Mouse (Mus musculus) hindbrain, postnatal 0 days (tissue): ENCODE measurements at regions not wholly inside any gene's neighbourhood (a gene's known extent, or its start where the extent isn't known, plus 50 kb on each side); places are given as distances from the start of the nearest gene placed in this dataset.
A peak's percentile ranks its signal among the peaks of the same experiment; 100 is the strongest.

Source experiments
- ATAC-seq: fragments of 200-750 bp; cut with Nextera tagmentation; 2 replicates; pipeline ENCODE4 v1.8.0; 2017; ENCODE audit warnings: mild to moderate bottlenecking, moderate TSS enrichment, moderate library complexity
- DNase-seq: peaks from one replicate; pipeline ENCODE4 v3.0.0-alpha.2; 2015; ENCODE audit warnings: low spot score
- H3K27ac ChIP-seq: fragments of 300-500 bp; sonication (generic); 2 replicates; pipeline ENCODE4 v1.5.1; 2014; ENCODE audit warnings: mild to moderate bottlenecking
- H3K27me3 ChIP-seq: fragments of 300-500 bp; sonication (generic); 2 replicates; pipeline ENCODE4 v1.6.1; 2014; ENCODE audit warnings: low read length, mixed read lengths; ENCODE audit not compliant: insufficient read depth
- H3K36me3 ChIP-seq: fragments of 300-500 bp; sonication (generic); 2 replicates; pipeline ENCODE4 v1.6.1; 2014; ENCODE audit warnings: low read length, mixed read lengths; ENCODE audit not compliant: insufficient read depth
- H3K4me1 ChIP-seq: fragments of 300-500 bp; sonication (generic); 2 replicates; pipeline ENCODE4 v1.6.1; 2014; ENCODE audit warnings: antibody characterized with exemption, low read length, mixed read lengths; ENCODE audit not compliant: insufficient read depth
- H3K4me2 ChIP-seq: fragments of 300-500 bp; sonication (generic); 2 replicates; pipeline ENCODE4 v1.6.1; 2014; ENCODE audit warnings: low read depth, mild to moderate bottlenecking, low read length, moderate library complexity, mixed read lengths
- H3K4me3 ChIP-seq: fragments of 300-500 bp; sonication (generic); 2 replicates; pipeline ENCODE4 v1.5.1; 2014; ENCODE audit warnings: low read length
- H3K9ac ChIP-seq: fragments of 300-500 bp; sonication (generic); replicated peaks from 2 replicates; pipeline ENCODE4 v1.6.1; 2014; ENCODE audit warnings: mild to moderate bottlenecking, low read length, moderate library complexity, mixed read lengths
- H3K9me3 ChIP-seq: fragments of 300-500 bp; sonication (generic); 2 replicates; pipeline ENCODE4 v1.6.1; 2016; ENCODE audit warnings: low read length, mixed read lengths
- CTCF ChIP-seq: IDR thresholded peaks from 2 replicates; pipeline ENCODE4 v1.5.1; 2016; ENCODE audit warnings: antibody characterized with exemption, control low read depth, low read depth
- WGBS: fragments of 180-500 bp; shearing (Covaris S2); extraction: QIAGEN DNeasy Blood & Tissue Kit; methylation state at CpG from one replicate; pipeline ENCODE4 v1.1.7; 2014; 5-methylcytosine and 5-hydroxymethylcytosine counted together

DNA sequence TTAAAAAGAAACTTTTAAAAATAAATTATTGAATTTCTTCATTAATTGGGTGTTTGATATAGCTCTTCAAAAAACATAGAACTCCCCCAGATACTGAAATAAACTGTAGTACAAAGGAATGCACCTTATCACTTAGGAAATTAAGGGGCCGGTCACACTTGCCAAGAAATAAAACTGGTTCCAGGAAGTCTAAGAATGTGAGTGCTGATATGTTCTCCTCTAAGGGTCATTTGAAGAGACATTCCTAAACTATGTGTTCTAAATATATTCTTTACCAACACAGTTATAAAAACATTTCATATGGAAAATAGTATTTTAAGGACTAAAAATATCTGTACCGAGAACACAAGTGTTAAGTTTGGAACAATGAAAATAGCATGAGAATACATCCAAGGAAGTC is 676.8 kb upstream of the Alcam start:
- no peaks in the 10 kb centered on the region for H3K9me3 ChIP-seq
- no peak overlapping the region for H3K4me3 ChIP-seq
- no peaks in the 10 kb centered on the region for H3K36me3 ChIP-seq
- no peak overlapping the region for H3K4me2 ChIP-seq
- no peak for TF ChIP-seq CTCF
- no peak overlapping the region for H3K9ac ChIP-seq
- H3K27me3 ChIP-seq: no peaks in the 10 kb centered on the region
- ATAC-seq: no peak
- no peak for DNase-seq
- 87% methylated on average over 2 of the region's 2 CpGs for WGBS
- H3K27ac ChIP-seq: no peak overlapping the region
- no peaks in the 10 kb centered on the region for H3K4me1 ChIP-seq

DNA sequence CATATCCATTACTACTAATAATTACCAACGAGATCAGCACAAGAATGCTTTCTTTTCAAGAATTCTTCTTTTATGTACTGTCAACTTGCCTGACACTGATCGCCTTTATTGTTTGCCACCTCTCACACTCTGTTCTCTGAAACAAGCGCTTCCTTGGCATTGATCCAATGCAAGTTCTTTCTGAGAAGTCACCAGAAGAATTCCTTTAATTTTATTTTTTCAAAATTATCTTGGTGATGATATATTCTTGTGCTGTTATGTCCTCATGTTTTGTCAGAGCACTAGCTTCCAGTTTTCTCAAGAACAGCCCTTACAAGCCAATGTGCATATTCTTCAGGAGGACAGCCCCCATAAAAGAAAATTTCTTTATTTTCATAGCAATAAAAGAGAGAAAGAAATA is 654.9 kb upstream of the Alcam start:
- no peak for TF ChIP-seq CTCF
- no peaks in the 10 kb centered on the region for H3K4me1 ChIP-seq

DNA sequence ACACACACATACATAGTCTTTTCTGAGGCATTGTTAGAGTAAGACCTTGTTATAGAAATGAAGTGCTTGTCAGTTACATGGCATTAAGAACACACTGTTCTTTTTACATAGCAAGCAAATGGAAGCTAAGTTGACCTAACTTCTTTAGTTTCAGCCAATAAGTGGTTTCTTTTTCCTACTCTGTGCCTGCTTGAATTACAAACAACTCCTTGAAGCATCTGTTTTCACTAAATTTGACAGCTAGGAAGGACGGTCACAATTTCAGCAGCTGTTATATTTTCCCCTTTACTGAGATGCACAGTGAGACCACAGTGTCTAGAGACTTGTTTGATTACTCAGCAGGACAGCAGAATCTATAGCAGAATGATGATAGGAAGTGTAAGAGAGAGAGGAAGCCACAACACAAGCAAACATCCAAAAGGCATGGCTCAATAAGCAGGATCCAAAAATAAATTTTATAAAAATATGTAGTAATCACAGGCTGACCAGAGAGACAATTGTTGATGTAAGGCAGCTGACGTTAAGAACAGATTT is 641.6 kb upstream of the Alcam start:
- Histone ChIP-seq H3K27me3 (no peaks in the 10 kb centered on the region), H3K9ac (no peak overlapping the region), H3K36me3 (no peaks in the 10 kb centered on the region), H3K9me3 (no peaks in the 10 kb centered on the region), H3K4me2 (no peak overlapping the region), H3K27ac (no peak overlapping the region), H3K4me1 (no peaks in the 10 kb centered on the region), H3K4me3 (no peak overlapping the region)
- TF ChIP-seq CTCF: no peak
- no peak for DNase-seq
- 64% methylated on average over 2 of the region's 2 CpGs for WGBS
- no peak for ATAC-seq

More for the DNA sequence above, 654.9 kb upstream of the Alcam start:
- no peak for DNase-seq
- Histone ChIP-seq H3K27ac (no peak overlapping the region), H3K4me2 (no peak overlapping the region), H3K9me3 (no peaks in the 10 kb centered on the region), H3K9ac (no peak overlapping the region), H3K36me3 (no peaks in the 10 kb centered on the region), H3K4me3 (no peak overlapping the region), H3K27me3 (no peaks in the 10 kb centered on the region)
- ATAC-seq: no peak
- WGBS: 59% methylated on average over 3 of the region's 3 CpGs

DNA sequence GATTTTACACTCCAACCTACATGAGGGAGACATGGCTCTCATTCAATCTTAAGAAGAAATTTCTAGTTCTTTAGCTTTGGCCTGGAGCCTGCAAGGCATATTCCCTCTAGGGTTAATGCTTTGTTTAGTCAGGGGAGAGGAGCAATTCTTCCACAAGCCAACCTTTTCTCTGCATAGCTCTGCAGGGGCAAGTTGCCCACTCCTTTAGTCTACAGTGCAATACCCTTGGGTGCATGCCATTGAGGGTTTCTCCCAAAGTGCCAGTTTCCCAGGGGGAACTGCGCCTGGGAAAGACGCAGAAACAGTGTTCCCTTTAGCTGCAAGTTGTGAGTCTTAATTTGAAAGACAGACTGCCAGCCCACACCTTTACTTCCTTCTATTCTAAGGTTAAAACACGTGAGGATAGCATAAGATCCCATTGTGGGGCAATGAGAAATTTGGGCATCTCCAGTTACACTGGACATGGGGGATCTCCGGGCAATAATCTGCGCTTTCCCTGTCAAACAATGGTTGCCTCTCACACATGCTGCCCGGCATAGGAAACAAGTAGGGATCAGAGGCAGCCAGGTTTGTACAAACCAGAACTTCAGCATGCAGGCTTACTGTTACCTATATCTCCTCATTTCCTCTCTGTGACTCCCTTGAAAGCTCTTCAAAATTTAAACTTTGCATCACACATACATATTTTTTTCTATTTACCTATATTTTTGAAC is 620.1 kb upstream of the Alcam start:
- Histone ChIP-seq H3K4me3 (no peak overlapping the region), H3K27ac (peak overlapping the region; percentile 52; the same call in 1 of the 2 replicates), H3K4me2 (no peak overlapping the region), H3K36me3 (no peaks in the 10 kb centered on the region), H3K4me1 (no peaks in the 10 kb centered on the region), H3K27me3 (no peaks in the 10 kb centered on the region), H3K9ac (no peak overlapping the region), H3K9me3 (no peaks in the 10 kb centered on the region)
- TF ChIP-seq CTCF: no peak
- 41% methylated on average over 6 of the region's 6 CpGs for WGBS
- ATAC-seq (peak; percentile 78), DNase-seq (peak; percentile 80)

DNA sequence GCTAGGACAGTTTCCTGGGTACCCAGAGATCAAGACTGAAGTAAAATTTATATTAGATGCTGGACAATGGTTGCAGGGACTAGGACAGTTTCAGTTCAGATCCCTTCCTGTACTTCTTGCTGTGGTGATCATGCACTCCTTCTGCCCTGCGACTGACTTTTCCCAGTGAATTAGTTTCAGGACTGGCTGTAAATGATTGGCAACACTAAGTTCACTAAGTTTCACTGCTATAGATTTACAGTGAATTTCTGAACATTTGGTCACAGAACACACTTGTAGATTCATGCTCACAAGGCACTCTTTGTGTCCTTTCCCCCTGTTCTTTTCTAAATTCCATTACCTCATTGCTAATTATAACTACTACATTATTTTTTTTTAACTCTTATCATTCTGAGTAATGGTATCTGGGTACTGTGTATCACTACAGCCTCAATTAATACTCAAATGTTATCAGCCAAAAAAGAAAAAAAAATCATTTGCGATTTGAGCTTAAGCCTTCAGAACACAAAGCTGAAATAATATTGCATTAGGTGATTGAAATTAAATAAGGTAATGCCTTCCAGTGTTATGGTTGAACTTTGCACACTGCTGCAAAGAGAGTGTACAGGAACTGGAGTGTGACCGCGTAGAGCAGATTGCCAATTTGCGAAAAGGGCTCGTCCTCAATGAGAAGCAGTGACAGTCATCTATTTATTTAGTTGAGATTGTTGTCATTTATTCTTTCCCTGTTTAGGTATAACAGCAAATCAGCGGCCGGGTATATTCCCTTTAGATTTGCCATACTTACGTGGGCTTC is 618.2 kb upstream of the Alcam start:
- no peak overlapping the region for H3K4me2 ChIP-seq
- no peak overlapping the region for H3K9ac ChIP-seq
- H3K4me3 ChIP-seq: no peak overlapping the region
- ATAC-seq (no peak), DNase-seq (no peak)
- no peaks in the 10 kb centered on the region for H3K4me1 ChIP-seq
- 78% methylated on average over 9 of the region's 9 CpGs for WGBS
- TF ChIP-seq CTCF: no peak
- no peaks in the 10 kb centered on the region for H3K9me3 ChIP-seq
- H3K36me3 ChIP-seq: no peaks in the 10 kb centered on the region
- no peaks in the 10 kb centered on the region for H3K27me3 ChIP-seq
- no peak overlapping the region for H3K27ac ChIP-seq

DNA sequence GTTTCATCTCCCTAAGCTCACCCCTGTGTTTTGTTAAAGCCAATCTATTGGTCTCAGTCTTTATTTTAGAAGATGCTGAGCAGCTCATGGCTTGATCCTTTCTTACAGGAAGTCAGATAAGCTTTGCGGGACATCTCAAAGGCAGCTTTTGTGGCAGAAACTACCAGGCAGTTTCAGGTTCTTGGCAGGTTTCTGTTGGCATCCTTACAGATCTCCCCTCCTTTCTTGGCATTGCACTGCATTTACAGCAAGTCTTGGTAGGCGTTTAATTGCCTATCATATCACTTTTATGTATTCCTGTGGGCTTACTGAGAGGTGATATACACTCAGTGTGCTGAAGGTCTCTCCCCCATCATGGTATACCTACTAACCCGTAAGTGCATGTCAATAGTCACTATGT is 610.3 kb upstream of the Alcam start:
- no peak overlapping the region for H3K4me3 ChIP-seq
- no peak for ATAC-seq
- H3K9ac ChIP-seq: no peak overlapping the region
- H3K36me3 ChIP-seq: no peaks in the 10 kb centered on the region
- no peak for DNase-seq
- 76% methylated on average over 3 of the region's 3 CpGs for whole genome bisulfite sequencing
- no peaks in the 10 kb centered on the region for H3K4me1 ChIP-seq
- no peaks in the 10 kb centered on the region for H3K27me3 ChIP-seq
- no peak for TF ChIP-seq CTCF
- H3K27ac ChIP-seq: no peak overlapping the region
- H3K9me3 ChIP-seq: no peaks in the 10 kb centered on the region
- no peak overlapping the region for H3K4me2 ChIP-seq

DNA sequence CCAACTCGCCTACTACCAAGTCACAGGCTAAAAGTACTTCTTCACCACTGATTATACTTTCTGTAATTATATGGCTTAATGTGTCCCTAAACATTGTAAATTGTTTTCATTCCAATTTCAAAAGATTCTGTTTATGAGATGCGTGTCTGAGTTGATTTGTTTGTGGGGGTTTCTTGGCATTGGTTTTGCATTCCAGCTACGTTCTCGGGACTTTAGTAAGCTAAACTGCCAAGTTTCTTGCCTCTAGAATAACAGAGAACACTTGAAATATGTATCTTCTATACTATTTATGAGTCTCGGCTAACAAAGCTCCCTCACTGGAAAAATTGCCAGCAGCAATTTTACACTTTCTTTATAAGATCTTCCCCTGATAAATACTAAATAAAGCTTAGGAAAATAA is 609.2 kb upstream of the Alcam start:
- Histone ChIP-seq H3K27ac (no peak overlapping the region), H3K27me3 (no peaks in the 10 kb centered on the region), H3K4me2 (no peak overlapping the region), H3K9ac (no peak overlapping the region), H3K9me3 (no peaks in the 10 kb centered on the region), H3K36me3 (no peaks in the 10 kb centered on the region), H3K4me1 (no peaks in the 10 kb centered on the region), H3K4me3 (no peak overlapping the region)
- WGBS: 46% methylated on average over 5 of the region's 5 CpGs
- TF ChIP-seq CTCF: no peak
- ATAC-seq (no peak), DNase-seq (no peak)
